Mouse (Mus musculus) kidney, adult 2 months (tissue): ENCODE measurements around the gene Arpc1a. TPM values are rescaled to one million over a fixed set of nuclear protein-coding genes. Genes with fewer than 3 reads are reported as not detected.
"Not testable (repeated sequence)": the region's sequence is repeated elsewhere in the genome, so short reads cannot be mapped to it uniquely, and the experiment has no call there.

Experiments used
- DNase-seq: peaks from one replicate; pipeline ENCODE4 v3.0.0; 2021
- H3K27ac ChIP-seq: fragments of 200-500 bp; 2 replicates; pipeline ENCODE4 v1.5.1; 2012; ENCODE audit warnings: low read depth, low read length, control low read depth, inconsistent platforms; ENCODE audit not compliant: insufficient read depth
- H3K27me3 ChIP-seq: fragments of 200-500 bp; replicated peaks from 2 replicates; pipeline ENCODE4 v1.6.1; 2012; ENCODE audit warnings: mild to moderate bottlenecking, moderate library complexity, low read length, inconsistent platforms; ENCODE audit not compliant: control insufficient read depth, insufficient read depth
- H3K36me3 ChIP-seq: fragments of 200-500 bp; 2 replicates; pipeline ENCODE4 v1.6.1; 2012; ENCODE audit warnings: mild to moderate bottlenecking, moderate library complexity, low read length, inconsistent platforms; ENCODE audit not compliant: control insufficient read depth, insufficient read depth
- H3K4me1 ChIP-seq: fragments of 200-500 bp; 2 replicates; pipeline ENCODE4 v1.6.1; 2011; ENCODE audit warnings: low read length; ENCODE audit not compliant: control insufficient read depth, insufficient read depth
- H3K4me3 ChIP-seq: fragments of 200-500 bp; 2 replicates; pipeline ENCODE4 v1.5.1; 2011; ENCODE audit warnings: mild to moderate bottlenecking, low read depth, low read length, control low read depth; ENCODE audit not compliant: insufficient read depth
- CTCF ChIP-seq: fragments of 200-500 bp; conservative IDR thresholded peaks from 2 replicates; pipeline ENCODE4 v1.5.1; 2011; ENCODE audit warnings: low read depth, mild to moderate bottlenecking, control low read depth, low read length, moderate library complexity, mixed read lengths; ENCODE audit not compliant: insufficient read depth, insufficient read length
- POLR2A ChIP-seq: fragments of 200-500 bp; IDR thresholded peaks from one replicate; pipeline ENCODE4 v1.6.1; 2011; ENCODE audit warnings: low read depth, low read length, control low read depth
- WGBS: fragments of 180-500 bp; shearing (Covaris S2); methylation state at CpG from one replicate; pipeline ENCODE4 v1.1.7; 2018; 5-methylcytosine and 5-hydroxymethylcytosine counted together
- polyA plus RNA-seq: library from polyadenylated mRNA; depleted of rRNA; stranded (reverse); fragments of >200 nt; gene quantifications from 2 replicates; pipeline ENCODE4 v1.2.3, GENCODE M21; 2012

Arpc1a gene
- polyA plus RNA-seq, 1 experiment, result 141 TPM

GRCm38 (mm10) chr5:145084822-145085221 is 1.2 kb downstream of the Arpc1a start:
- DNase-seq, result no peak
- Histone ChIP-seq H3K27ac (no peak overlapping the region), H3K36me3 (no peaks in the 10 kb centered on the region), H3K27me3 (no peaks in the 10 kb centered on the region), H3K4me3 (no peak overlapping the region), H3K4me1 (peaks cover 6% of the 10 kb centered on the region; the same call in 1 of the 2 replicates)
- TF ChIP-seq CTCF (no peak), POLR2A (no peak)
- WGBS, result 31% methylated on average over 2 of the region's 2 CpGs

- H3K27ac ChIP-seq, result no peak overlapping the region
- no peak for DNase-seq
- H3K4me1 ChIP-seq, result peaks cover 6% of the 10 kb centered on the region; the same call in 1 of the 2 replicates
- no peak overlapping the region for H3K4me3 ChIP-seq
- TF ChIP-seq CTCF (no peak), POLR2A (no peak)
- whole genome bisulfite sequencing, result 97% methylated on average over 2 of the region's 2 CpGs
- no peaks in the 10 kb centered on the region for H3K27me3 ChIP-seq
- H3K36me3 ChIP-seq, result no peaks in the 10 kb centered on the region
These were observed 4.6 kb downstream of the Arpc1a start for GRCm38 (mm10) chr5:145088186-145088585.

- Histone ChIP-seq H3K27me3 (no peaks in the 10 kb centered on the region), H3K36me3 (no peaks in the 10 kb centered on the region), H3K4me3 (no peak overlapping the region), H3K27ac (no peak overlapping the region), H3K4me1 (0 out of 2 replicates have a peak, but pooled peaks cover 2% of the 10 kb centered on the region)
- DNase-seq, result no peak
- WGBS, result 87% methylated on average over 3 of the region's 3 CpGs
- no peak for TF ChIP-seq POLR2A
- TF ChIP-seq CTCF, result no peak
These were observed 6.2 kb downstream of the Arpc1a start for GRCm38 (mm10) chr5:145089878-145090277.

- Histone ChIP-seq H3K4me1 (no peaks in the 10 kb centered on the region), H3K36me3 (peaks cover 3% of the 10 kb centered on the region), H3K27me3 (no peaks in the 10 kb centered on the region), H3K4me3 (no peak overlapping the region), H3K27ac (no peak overlapping the region)
- DNase-seq, result no peak
- 80% methylated on average over 4 of the region's 4 CpGs for WGBS
- TF ChIP-seq CTCF (no peak), POLR2A (no peak)
These were observed 12.6 kb downstream of the Arpc1a start for GRCm38 (mm10) chr5:145096195-145096594.

GRCm38 (mm10) chr5:145098340-145098821 is 14.8 kb downstream of the Arpc1a start:
- DNase-seq, result no peak
- H3K4me1 ChIP-seq, result no peaks in the 10 kb centered on the region
- H3K36me3 ChIP-seq, result peaks cover 3% of the 10 kb centered on the region
- H3K27ac ChIP-seq, result no peak overlapping the region
- H3K27me3 ChIP-seq, result no peaks in the 10 kb centered on the region
- 91% methylated on average over 10 of the region's 10 CpGs for WGBS
- TF ChIP-seq POLR2A (no peak), CTCF (no peak)
- no peak overlapping the region for H3K4me3 ChIP-seq

GRCm38 (mm10) chr5:145100960-145101359 is 17.3 kb downstream of the Arpc1a start:
- no peaks in the 10 kb centered on the region for H3K4me1 ChIP-seq
- no peak for DNase-seq
- H3K27me3 ChIP-seq, result no peaks in the 10 kb centered on the region
- H3K36me3 ChIP-seq, result no peaks in the 10 kb centered on the region; the same call in none of the 2 replicates
- H3K4me3 ChIP-seq, result no peak overlapping the region
- TF ChIP-seq CTCF (no peak), POLR2A (no peak)
- no peak overlapping the region for H3K27ac ChIP-seq
- 93% methylated on average over 9 of the region's 9 CpGs for WGBS

GRCm38 (mm10) chr5:145101451-145101850 is 17.8 kb downstream of the Arpc1a start:
- H3K27ac ChIP-seq, H3K4me3 ChIP-seq, H3K36me3 ChIP-seq, DNase-seq, H3K4me1 ChIP-seq, H3K27me3 ChIP-seq: not testable (repeated sequence)
- 97% methylated on average over 11 of the region's 11 CpGs for WGBS
